Mouse (Mus musculus): Measurements from ENCODE around the gene 4930518I15Rik. TPM values are rescaled to one million over a fixed set of nuclear protein-coding genes. Genes with fewer than 3 reads are reported as not detected.
"Not testable (repeated sequence)": the region's sequence is repeated elsewhere in the genome, so short reads cannot be mapped to it uniquely, and the experiment has no call there.

4930518I15Rik gene
- total RNA-seq, 2 experiments from 2014 or later = 1.7 to 2.7 TPM

DNA sequence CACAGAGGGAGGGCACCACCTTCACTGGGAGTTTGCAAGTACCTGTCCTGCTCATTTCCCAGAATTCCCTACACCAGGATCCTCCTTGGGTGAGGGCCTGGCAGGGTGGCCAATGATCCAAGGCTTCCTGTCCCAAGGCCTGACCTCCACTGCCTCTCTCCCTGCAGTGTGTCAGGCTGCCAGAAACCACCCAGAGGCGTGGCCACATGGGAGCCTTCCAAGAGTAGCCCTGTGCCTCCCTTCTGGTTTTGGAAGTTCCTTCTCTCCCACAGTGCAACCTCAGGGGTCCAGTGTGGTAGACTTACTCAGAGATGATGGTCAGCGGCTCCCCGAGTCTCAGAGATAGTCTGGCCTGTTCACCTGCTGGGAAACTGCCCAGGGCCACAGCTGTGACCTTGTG, 21.8 kb upstream of the 4930518I15Rik start:
- DNase-seq (ENCODE audit: low spot score in 2 of 2) = no peak

DNA sequence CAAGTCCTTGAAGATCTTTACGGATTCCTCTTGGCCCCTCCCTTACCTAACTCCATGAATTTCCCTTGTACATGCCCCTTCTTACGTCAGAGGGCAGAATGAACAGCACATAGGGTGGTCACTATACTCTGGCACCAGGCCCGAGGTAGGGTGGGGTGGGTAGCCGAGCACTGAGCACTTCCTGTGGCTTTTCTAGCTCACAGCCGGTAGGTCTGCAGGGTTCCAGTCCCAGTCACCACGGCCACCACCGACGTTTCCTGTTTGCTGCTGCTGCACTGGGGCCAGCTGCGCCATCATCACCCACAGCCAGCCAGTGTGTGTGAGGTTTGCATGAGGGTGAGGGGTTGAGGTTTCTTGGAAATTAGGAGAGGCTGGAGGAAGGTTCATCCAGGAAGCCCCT, 20.0 kb upstream of the 4930518I15Rik start:
- DNase-seq (ENCODE audit: low spot score in 2 of 2) = no peak

DNA sequence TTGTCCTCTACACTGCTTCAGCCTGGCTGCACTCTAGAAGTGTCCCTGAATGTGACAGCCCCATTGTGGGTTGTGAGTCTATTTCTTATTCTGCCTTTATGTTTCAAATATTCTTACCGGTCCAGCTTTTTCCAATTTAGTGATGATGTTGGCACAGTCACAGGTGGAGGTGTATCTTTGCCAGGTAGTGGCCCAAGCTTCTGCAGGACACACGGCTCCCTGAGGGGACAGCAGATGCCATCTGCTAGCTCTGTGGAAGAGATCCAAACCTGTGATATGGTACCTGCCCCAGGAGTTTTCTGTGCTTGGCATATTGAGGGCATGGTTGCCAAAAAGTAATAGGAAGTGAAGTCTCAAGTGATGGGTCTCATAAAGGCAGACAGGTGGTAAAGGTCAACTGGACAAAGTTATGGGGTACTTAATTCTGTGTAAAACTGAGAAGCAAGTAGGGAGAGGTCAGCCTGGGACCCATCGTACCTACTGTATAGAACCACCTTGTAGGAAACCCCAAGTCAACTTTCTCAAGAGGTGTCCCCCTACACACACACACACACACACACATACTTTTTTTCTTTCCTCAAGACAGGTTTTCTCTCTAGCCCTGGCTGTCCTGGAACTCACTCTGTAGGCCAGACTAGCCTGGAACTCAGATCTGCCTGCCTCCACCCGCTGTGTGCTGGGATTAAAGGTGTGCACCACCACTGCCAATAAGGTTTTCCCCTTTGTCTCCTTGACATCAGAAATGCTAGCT, 17.2 kb upstream of the 4930518I15Rik start:
- no peak for DNase-seq (ENCODE audit: low spot score in 2 of 2)

DNA sequence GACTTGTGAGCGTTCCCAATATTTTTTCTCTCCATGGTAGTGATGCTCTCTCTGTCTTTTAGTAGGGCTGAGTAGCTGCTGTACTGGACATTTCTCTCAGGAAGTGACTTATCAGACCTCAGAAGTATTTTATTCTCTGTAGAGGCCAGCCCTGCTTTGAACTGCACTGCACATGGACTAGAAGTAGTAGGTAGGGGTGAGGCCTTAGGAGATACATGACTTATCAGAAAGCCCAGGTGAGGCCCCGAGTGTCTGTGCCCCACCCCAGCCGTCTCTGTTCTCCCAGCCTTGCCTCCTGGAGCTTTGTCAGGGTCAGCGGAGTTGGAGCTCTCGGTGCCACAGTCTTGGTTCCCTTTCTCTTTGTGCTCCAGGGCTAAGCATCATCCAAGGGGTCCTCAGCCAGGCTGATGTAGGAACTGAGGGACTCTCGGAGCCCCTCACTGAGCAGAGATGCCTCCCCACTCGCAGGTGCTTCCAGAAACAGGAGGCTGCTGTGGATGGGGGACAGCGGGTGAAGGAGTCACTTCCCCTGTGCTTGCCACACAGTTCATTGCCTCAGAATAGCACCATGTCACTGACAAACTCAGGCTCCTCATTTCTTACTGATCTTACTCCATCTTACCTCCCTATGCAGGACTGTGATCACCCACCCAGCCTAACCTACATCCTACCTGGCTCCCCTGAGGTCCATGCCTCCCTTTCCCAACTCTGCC, 16.5 kb upstream of the 4930518I15Rik start:
- no peak for DNase-seq (ENCODE audit: low spot score in 2 of 2)

DNA sequence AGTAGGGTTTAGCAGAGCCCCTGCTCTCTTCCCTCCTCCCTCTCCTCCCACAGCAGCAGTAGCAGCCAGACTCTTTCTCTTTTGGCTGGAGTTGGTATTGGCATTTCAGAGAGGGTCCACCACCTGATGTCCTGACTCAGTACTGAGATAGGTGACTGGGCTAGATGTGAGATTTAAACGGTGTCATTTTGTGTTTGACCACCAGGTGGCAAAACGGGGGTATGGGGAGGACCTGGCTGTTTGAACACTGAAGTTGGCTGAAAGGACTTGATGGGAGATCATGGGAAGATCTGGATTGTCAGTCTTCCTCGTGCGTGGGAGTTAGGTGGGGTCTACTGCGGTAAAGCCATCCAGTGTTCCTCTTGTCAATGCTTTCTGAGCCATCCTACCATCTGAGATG, 15.9 kb upstream of the 4930518I15Rik start:
- peak; percentile 33 to 43 for DNase-seq (ENCODE audit: low spot score in 2 of 2)

DNA sequence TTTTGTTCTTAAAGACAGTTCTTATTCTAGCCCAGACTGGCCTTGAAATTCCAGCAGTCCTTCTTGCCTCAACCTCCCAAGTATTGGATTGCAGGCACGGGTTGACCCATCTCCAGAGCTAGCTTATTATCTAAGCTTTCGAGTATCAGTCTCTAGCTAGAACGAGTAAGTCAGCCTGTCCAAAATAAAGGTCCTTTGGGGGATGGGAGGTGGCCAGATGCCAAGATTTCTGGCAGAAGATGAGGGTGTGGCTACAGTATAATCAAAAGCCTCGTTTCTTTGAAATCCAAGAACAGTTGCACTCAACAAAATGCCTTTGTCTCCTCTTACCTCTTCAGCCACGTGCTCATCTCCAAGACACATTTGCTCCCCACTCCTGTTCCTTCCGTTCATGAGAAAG, 12.8 kb upstream of the 4930518I15Rik start:
- no peak for DNase-seq (ENCODE audit: low spot score in 2 of 2)

DNA sequence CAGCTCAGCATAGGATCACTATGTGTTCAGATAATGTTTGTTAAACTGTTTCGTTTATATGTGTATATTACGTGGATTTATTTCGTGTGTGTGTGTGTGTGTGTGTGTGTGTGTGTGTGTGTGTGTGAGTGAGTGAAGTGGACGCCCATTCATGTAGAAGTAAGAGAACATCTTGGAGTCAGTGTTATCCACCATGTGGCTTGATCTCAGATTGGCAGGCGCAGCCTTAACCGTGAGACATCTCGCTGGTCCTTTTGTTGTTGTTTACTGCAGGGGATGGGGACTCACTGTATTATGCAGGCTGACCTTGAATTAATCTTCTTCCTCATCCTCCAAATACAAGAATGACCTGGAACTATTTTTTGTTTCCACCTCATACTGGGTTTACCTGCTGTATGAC, 11.8 kb upstream of the 4930518I15Rik start:
- no peak for DNase-seq (ENCODE audit: low spot score in 2 of 2)

DNA sequence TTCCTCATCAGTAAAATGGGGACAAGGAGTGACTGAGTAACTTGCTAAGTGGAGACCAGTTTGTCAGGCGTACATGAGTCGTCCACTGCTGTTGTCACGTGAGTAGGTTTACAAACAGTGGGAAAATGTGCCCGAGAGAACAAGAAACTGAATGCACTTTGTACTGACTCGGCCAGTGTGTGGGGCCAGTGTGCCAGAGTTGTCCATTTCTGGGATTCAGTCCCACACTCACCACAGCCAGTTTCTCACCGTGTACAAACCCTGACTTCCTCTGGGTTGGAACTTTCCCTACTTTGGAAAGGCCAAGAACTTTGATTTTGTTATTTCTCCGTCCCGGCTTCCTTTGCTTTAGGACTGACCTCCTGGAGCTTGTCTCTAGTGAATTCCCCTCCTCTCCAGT, 11.2 kb upstream of the 4930518I15Rik start:
- DNase-seq (ENCODE audit: low spot score in 2 of 2) = peak in 1 of 2 experiments; percentile 35

DNA sequence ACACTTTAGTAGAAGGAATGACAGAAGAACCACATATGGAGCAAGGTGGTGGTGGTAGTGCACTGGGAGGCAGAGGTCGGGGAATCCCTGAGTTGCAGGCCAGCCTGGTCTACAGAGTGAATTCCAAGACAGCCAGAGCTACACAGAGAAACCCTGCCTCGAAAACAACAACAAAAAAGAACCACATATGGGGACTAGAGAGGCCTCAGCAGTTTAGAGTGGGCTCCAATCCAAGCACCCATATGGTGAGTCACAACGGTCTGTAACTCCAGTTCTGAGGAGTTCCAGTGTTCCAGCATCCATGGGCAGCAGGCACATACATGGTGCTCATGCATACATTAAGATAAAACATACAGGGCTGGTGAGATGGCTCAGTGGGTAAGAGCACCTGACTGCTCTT, 6.7 kb upstream of the 4930518I15Rik start:
- DNase-seq (ENCODE audit: low spot score in 2 of 2) = no peak

DNA sequence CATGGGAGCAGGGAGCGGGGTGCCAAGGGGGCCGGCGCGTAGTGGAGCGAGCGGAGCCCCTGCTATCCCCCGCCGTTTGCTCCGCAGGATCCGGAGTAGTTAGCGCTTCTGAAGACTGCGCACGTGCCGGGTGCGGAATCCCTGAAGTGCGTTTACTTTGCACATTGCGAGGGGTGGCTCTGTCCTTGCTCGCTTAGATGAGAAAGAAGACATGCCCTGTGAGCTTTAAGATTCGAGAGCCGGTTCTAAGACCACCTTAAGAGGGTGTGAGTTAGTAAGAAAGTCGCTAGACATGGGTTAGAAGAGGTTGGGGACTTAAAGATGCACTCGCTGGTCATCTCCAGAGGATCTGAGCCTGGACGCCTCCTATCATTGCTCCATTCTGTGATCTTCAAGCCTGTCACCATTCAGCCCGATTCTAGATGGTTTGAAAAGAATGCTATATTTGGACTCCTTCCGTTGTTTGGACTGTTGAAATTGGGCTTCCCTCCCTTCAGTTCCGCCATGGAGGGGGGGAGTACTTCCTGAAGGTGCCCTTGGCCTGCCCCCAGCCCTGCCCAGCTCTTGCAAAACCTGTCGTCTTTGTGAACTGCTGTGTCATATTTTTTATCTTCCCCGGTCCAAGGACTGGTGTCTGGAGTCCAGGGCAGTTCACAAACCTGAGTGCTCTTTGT, 5.9 kb upstream of the 4930518I15Rik start:
- DNase-seq (ENCODE audit: low spot score in 2 of 2) = no peak

DNA sequence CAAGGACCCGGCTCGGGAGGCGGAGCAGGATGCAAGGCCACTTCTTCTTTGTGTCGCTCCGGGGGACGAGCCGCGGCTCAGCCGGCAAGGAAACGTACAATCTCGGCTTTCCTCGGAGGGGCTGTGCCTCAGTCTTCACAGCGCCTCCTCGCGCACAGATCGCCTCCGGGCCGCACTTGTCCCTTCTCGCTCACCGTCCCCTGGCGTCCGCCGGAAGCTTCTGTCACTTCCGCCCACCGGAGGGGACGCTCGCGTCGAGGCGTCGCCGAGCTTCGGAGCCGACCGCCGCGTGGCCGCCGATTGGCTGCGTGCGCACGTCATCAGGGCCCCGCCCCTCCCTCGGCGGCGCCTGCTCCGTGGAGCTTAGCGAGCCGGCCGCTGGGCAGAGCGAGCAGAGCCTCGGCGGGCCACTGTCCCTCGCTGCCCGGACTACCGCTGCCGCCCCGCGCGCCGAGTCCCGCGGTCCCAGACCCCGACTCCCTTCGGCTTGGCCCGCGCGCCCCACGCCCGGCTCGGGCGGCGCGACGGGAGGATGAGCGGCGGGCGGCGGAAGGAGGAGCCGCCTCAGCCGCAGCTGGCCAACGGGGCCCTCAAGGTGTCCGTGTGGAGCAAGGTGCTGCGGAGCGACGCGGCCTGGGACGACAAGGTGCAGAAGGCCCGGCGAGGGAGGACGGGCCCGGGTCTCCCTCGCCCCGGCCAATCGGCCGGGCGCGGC, 5.2 kb upstream of the 4930518I15Rik start, which contains the start of gene Rab5if:
Rab5if (plus strand) TSS at position 357 of the 715 bp plus-strand sequence.
- peak; percentile 98 for DNase-seq (ENCODE audit: low spot score in 2 of 2)

DNA sequence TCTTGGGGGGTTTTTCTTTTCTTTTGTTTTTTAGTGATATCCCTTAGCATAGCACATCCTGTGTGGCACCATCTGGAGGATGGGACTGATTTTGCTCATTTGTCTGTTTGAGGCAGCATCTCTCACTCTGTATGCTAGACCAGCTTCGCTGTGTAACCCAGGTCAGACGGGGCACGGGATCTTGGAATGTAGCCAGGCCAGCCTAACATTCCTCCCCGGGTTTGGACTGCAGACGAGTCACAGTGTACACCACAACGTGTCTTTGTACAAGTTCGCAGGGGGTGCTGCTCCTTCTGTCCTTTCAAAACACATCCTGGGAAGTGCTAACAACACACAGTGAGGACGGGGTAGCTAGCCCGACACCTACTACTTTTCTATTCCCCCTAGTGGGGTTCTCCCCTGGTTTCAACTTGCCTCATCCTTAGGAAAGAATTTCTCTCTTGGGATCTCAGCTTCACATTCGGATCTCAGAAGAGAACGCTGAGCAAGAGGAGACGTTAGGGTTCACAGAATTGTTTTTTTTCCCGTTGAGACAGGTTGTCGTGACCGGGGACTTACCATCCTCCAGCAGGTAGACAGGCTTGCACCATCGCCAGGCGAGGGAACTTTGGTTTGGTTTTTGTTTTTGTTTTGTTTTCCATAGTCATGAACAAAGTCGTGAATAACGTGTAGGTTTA, 4.4 kb upstream of the 4930518I15Rik start:
- no peak for DNase-seq (ENCODE audit: low spot score in 2 of 2)

DNA sequence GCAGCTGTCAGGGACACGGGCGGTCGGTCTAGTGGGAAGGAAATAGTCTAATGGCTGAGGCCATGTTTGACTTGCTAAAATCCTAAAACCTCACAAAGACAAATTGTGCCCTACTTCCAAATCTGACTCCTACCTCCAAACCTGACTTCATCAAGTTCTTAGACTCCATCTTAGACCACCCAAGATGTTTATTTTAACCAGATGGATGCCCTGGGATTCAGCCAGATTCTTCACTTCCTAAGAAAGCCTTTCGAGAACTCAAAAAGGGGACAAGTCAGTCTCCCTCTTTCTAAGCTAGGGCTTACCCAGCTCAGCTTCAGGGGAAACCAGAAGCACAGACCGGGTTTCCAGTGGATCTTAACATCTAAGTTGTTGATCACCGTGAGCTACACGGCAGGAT, 925 bp upstream of the 4930518I15Rik start:
- DNase-seq (ENCODE audit: low spot score in 2 of 2) = no peak

DNA sequence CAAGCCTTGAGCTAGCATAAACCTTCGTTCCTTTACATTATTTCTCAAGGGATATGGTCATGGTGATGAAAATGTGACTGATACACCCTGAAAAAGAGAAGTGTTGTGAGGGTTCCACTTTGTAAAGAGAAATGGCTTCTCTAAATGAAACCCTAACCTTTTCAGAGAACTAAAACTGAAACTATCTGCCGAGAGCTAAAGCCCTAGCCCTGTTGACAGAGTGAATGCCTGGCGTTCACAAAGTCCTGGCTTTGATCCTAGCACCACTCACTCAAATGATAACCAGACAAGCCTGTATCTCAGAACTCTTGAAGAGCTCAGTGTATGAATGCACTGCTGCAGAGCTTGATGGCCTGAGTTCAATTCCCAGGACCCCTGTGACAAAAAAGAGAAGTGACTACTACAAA, 358 bp downstream of the 4930518I15Rik start:
- no peak for DNase-seq (ENCODE audit: low spot score in 2 of 2)

DNA sequence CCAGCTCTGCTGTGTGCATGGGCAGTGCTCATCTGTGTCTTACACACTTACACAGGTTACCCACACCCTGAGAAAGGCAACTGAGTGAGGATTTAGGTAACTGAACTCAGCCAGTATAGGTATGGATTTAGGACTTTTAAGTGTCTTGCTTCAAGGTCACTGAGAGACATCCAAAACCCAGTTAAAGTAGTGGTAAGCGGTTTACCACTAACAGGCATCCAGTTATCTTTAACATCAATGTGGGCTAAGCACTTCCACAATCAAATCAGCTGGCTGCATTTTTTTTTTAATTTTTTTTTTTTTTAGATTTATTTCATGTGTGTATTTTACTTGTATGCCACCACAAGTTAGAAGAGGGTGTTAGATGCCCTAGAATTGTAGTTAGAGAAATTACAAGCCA, 1.4 kb downstream of the 4930518I15Rik start:
- no peak for DNase-seq (ENCODE audit: low spot score in 2 of 2)

DNA sequence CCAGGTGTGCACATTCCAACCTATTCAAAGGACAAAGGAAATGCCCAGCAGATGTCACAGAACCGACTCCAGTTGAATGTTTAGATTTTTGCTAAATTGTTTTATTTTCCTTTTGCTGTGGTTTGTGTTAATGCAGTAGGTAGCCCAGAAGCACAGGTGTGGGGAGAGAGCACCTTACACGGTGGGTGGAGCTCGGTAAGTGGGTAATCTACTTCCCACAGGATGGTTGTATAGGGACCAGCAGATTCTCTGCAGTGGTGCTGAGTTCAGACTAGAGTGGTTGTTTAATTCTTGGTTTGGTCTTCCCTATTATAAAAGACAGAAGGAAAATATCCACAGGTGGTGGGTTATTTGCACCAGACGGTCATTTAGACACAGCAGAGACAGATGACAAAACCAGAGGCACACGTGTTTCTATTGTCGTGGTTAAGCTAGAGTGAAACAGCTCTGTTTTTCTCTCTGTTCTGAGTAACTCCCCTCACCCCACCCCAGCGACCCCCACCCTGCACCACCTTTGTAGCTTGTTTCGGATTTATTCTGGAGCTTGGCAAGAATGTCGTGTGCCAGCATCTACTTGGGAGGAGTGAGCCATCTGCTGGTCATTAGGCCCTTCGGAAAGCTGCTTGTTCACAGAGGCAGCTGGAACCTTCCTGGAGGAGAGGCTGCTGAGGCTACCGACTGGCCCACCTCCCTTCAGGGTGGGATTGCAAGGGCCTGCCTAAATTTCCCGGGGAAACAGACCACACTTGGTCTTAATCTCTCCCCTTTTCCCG, 3.6 kb downstream of the 4930518I15Rik start:
- DNase-seq (ENCODE audit: low spot score in 2 of 2) = peak in 1 of 2 experiments; percentile 69

DNA sequence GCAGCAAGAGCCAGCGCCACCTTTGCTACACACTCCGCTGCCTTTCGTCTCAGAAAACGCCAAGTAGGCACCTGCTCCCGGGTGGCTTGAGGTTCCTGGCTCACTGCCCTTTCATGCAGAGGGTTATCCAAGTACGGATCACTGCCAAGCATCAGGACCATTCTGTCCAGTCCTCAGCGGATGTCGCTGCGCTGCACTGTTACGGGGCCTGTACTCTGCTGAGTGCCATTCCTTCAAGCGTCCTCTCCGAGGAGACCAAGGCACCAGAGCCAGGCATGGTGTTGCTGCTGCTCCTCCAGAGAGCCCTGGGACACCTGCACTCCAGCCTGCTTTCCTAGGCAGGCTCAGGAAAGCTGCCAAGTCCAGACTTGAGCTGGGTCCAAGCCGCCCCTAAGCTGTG, 4.2 kb downstream of the 4930518I15Rik start:
- not testable (repeated sequence) for DNase-seq (ENCODE audit: low spot score in 2 of 2)

DNA sequence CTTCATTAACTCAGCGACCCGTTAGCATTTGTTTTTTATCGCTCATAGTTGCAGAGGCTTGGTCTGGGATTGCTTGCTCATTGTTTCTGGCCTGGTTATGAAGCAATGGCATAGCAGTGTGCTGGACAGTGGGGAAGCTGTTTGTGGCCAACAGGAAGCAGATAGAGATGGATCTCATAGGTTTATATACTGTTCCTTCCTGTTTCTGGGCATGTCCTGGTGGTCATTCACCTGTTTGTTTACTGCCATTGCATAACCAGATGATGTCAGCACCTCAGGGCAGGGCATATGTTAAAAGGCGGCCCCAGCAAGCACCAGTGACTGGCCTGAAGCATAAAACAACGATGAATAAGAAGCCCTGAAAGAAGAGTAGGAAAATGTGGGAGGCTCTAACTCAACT, 7.2 kb downstream of the 4930518I15Rik start:
- no peak for DNase-seq (ENCODE audit: low spot score in 2 of 2)

DNA sequence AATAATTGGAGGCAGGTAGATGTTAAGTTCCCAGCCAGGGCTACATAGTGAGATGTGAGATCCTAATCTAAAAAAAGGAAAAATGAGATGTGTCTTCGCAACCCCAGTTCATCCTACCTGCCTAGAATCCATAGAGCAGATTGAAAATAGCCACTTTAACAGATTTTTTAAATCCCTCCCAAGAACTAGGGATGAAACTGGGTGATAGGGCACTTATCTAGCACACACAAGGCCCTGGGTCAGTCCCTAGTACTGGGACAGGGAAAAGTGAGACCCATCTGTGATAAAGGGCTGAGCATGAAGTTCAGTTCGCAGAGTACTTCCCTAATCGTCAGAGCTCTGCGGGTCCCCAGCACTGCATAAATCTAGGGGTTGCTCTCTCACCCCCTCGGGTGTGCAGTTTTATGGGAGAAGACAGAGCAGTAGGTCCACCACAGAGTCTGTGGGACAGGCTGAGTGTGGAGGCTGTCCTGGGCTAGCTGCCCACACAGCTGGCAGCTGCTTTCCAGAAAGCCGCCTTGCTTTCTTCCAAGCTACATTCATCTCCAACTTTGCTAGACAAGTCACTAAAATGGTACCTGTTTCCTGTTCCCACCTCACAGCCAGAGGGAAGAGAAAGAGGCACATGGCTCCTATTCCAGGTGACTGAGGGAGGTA, 9.1 kb downstream of the 4930518I15Rik start:
- no peak for DNase-seq (ENCODE audit: low spot score in 2 of 2)

DNA sequence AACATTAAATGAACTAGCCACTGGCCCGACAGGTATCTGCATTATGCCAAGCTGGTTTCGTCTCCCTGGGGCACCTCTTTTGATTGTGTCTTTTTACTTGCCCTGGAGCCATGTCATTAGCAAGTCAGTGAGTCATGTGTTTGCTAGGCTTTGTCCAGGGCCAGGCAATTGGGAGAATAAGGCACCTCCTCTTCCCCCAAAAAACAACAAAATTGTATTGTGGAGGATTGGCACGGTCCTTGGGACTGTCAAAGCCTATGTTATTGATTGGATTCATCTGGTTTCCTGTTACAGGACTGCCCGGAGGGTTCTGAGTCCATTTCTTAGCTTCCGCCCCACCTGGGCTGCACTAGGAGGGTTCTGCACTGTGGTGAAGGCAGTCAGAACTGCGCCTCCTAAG, 10.1 kb downstream of the 4930518I15Rik start:
- DNase-seq (ENCODE audit: low spot score in 2 of 2) = no peak
